Mouse (Mus musculus): ENCODE measurements around the gene Foxn3. TPM values are rescaled to one million over a fixed set of nuclear protein-coding genes. Genes with fewer than 3 reads are reported as not detected.

Gene Foxn3
- total RNA-seq, 2 experiments from 2014 or later, result 50.0 to 56.6 TPM

DNA sequence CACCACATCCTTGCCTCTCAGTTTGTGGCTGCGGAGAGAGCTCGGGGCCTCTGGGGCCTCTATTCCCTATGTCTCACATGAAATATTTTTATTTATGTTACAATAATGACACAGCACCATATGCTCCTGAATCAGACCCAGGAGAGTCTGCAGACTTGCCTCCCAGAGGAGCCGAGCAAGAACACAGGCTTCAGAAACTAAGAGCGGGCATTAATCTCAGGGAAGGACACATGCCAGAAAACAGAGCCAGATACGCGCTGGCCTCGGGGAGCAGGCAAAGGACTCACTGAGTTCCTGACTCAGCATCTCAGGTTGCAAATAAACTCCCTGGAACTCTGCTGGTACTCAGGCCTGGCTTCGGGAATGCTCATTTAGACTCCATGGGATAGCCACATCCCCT, 403.3 kb downstream of the Foxn3 start:
- DNase-seq (ENCODE audit: extremely low spot score in 1 of 2, low spot score in 1 of 2), result no peak

DNA sequence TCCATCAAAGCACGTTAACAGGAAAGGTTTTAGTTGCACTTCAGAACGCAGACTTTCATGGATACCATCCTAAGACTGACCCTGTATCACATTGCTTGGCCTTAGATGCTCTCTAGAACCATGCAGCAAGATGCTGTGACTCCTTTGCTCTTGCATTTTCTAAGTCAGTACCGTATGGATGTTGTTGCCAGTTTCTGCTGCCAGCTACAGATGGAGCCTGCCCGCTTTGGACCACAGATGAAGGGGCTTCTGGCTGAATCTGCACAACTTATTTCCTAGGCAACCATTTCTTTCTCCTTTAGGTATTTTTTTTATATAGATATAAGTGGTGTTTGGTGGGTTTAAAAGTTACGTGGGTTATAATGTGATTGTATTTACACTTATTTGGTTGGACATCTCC, 407.5 kb downstream of the Foxn3 start:
- DNase-seq (ENCODE audit: extremely low spot score in 1 of 2, low spot score in 1 of 2), result no peak

DNA sequence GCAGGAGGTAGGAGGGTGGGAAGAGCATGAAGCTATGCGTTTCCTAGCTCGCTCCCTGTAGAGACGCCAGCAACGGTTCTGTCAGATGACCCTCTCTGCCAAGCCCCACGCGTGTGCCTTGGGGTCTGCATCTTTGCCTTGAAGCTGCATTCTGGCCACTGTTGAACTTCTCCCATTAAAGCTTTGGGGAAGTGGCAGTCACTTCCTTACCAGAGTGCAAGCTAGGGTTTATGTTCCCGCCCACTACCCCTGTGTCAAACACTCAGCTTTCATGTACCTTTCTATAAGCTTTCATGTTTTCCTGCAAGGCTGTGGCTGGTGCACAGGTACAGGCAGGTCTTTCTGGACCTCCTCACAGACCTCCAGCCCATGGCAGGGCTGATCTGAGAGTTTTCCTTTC, 409.2 kb downstream of the Foxn3 start:
- no peak for DNase-seq (ENCODE audit: extremely low spot score in 1 of 2, low spot score in 1 of 2)

DNA sequence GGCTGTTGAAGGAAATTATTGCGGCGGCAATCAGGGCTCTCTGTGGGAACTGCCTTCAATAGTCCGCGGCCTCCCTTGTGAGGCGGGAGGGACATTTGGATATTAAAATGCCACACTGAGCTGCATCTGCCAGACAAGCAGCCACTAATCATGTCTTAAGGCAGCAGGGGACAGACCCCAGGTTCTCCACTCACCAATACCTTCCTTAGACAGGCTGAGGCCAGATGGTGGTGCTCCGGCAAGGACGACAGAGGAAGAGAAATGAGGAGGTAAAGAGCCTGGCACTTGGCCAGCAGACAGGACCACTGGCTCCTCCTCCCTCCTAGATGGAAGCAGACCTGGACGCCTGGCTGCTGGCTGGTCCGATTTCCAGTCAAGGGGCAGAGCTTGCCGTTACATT, 409.7 kb downstream of the Foxn3 start:
- no peak for DNase-seq (ENCODE audit: extremely low spot score in 1 of 2, low spot score in 1 of 2)

- peak in 1 of 2 experiments; percentile 72 for DNase-seq (ENCODE audit: extremely low spot score in 1 of 2, low spot score in 1 of 2)
These were observed 413.3 kb downstream of the Foxn3 start for GRCm38 (mm10) chr12:99150126-99150525.

- no peak for DNase-seq (ENCODE audit: extremely low spot score in 1 of 2, low spot score in 1 of 2)
These were observed 414.2 kb downstream of the Foxn3 start for GRCm38 (mm10) chr12:99149193-99149592.
